Mouse (Mus musculus) limb, embryonic 13.5 days (tissue): Measurements from ENCODE around the gene Gnat3. TPM values are rescaled to one million over a fixed set of nuclear protein-coding genes. Genes with fewer than 3 reads are reported as not detected.

Source experiments
- ATAC-seq: fragments of 200-750 bp; cut with Nextera tagmentation; 2 replicates; pipeline ENCODE4 v1.8.0; 2017; ENCODE audit warnings: low read depth, moderate number of reproducible peaks, moderate TSS enrichment; ENCODE audit not compliant: low FRiP score
- H3K27ac ChIP-seq: fragments of 300-500 bp; sonication (generic); 2 replicates; pipeline ENCODE4 v1.5.1; 2015; ENCODE audit warnings: inconsistent platforms, mild to moderate bottlenecking, moderate library complexity
- H3K27me3 ChIP-seq: fragments of 300-500 bp; sonication (generic); 2 replicates; pipeline ENCODE4 v1.6.1; 2015; ENCODE audit warnings: mild to moderate bottlenecking, inconsistent platforms
- H3K36me3 ChIP-seq: fragments of 300-500 bp; sonication (generic); 2 replicates; pipeline ENCODE4 v1.6.1; 2015; ENCODE audit warnings: inconsistent platforms, mild to moderate bottlenecking, moderate library complexity
- H3K4me1 ChIP-seq: fragments of 300-500 bp; sonication (generic); 2 replicates; pipeline ENCODE4 v1.6.1; 2015; ENCODE audit warnings: inconsistent platforms
- H3K4me2 ChIP-seq: fragments of 300-500 bp; sonication (generic); replicated peaks from 2 replicates; pipeline ENCODE4 v1.6.1; 2015; ENCODE audit warnings: inconsistent platforms, mild to moderate bottlenecking, moderate library complexity
- H3K4me3 ChIP-seq: fragments of 300-500 bp; sonication (generic); 2 replicates; pipeline ENCODE4 v1.5.1; 2015; ENCODE audit warnings: moderate library complexity, mild to moderate bottlenecking, inconsistent platforms
- H3K9ac ChIP-seq: fragments of 300-500 bp; sonication (generic); 2 replicates; pipeline ENCODE4 v1.6.1; 2015; ENCODE audit warnings: mild to moderate bottlenecking, inconsistent platforms
- H3K9me3 ChIP-seq: fragments of 300-500 bp; sonication (generic); 2 replicates; pipeline ENCODE4 v1.6.1; 2016; ENCODE audit warnings: inconsistent platforms
- WGBS: fragments of 180-500 bp; shearing (Covaris S2); methylation state at CpG from one replicate; pipeline ENCODE4 v1.1.7; 2015; 5-methylcytosine and 5-hydroxymethylcytosine counted together
- polyA plus RNA-seq: library from polyadenylated mRNA; unstranded; fragments of >200 nt; fragmentation: Nextera tagmentation; extraction: Ambion mirVana; gene quantifications from 2 replicates; pipeline ENCODE4 v1.2.1, GENCODE M21; 2015

Gene Gnat3
- polyA plus RNA-seq, 1 experiment from 2014 or later: not detected

- Histone ChIP-seq H3K4me2 (no peak overlapping the region), H3K4me1 (no peaks in the 10 kb centered on the region)
- WGBS: 34% methylated on average over 5 of the region's 5 CpGs
Measured at GRCm38 (mm10) chr5:18010301-18010700, 48.0 kb downstream of the Gnat3 start.

GRCm38 (mm10) chr5:18013196-18013595 lies 50.8 kb downstream of the Gnat3 start:
- Histone ChIP-seq H3K9me3 (no peaks in the 10 kb centered on the region), H3K36me3 (no peaks in the 10 kb centered on the region), H3K4me3 (no peak overlapping the region), H3K27ac (no peak overlapping the region), H3K27me3 (no peaks in the 10 kb centered on the region), H3K4me1 (no peaks in the 10 kb centered on the region), H3K4me2 (no peak overlapping the region), H3K9ac (no peak overlapping the region)
- 77% methylated on average over 2 of the region's 2 CpGs for WGBS
- no peak for ATAC-seq

More at GRCm38 (mm10) chr5:18010301-18010700, 48.0 kb downstream of the Gnat3 start:
- H3K4me3 ChIP-seq: no peak overlapping the region
- H3K9ac ChIP-seq: no peak overlapping the region
- no peaks in the 10 kb centered on the region for H3K9me3 ChIP-seq
- ATAC-seq: no peak
- H3K36me3 ChIP-seq: no peaks in the 10 kb centered on the region
- no peak overlapping the region for H3K27ac ChIP-seq
- H3K27me3 ChIP-seq: no peaks in the 10 kb centered on the region

- 90% methylated on average over 4 of the region's 4 CpGs for WGBS
- no peaks in the 10 kb centered on the region for H3K27me3 ChIP-seq
- ATAC-seq: no peak
- no peak overlapping the region for H3K4me3 ChIP-seq
- no peaks in the 10 kb centered on the region for H3K36me3 ChIP-seq
- no peaks in the 10 kb centered on the region for H3K9me3 ChIP-seq
- H3K4me1 ChIP-seq: no peaks in the 10 kb centered on the region
- H3K4me2 ChIP-seq: no peak overlapping the region
- no peak overlapping the region for H3K9ac ChIP-seq
- no peak overlapping the region for H3K27ac ChIP-seq
Measured at GRCm38 (mm10) chr5:18014209-18014829, 52.0 kb downstream of the Gnat3 start.

- Histone ChIP-seq H3K36me3 (no peaks in the 10 kb centered on the region), H3K4me2 (no peak overlapping the region), H3K27me3 (no peaks in the 10 kb centered on the region), H3K27ac (no peak overlapping the region), H3K4me3 (no peak overlapping the region), H3K4me1 (no peaks in the 10 kb centered on the region), H3K9ac (no peak overlapping the region), H3K9me3 (no peaks in the 10 kb centered on the region)
- no peak for ATAC-seq
Measured at GRCm38 (mm10) chr5:18023347-18023746, 61.0 kb downstream of the Gnat3 start.

- Histone ChIP-seq H3K36me3 (no peaks in the 10 kb centered on the region), H3K9me3 (no peaks in the 10 kb centered on the region), H3K27ac (no peak overlapping the region), H3K4me1 (no peaks in the 10 kb centered on the region), H3K4me2 (no peak overlapping the region), H3K27me3 (no peaks in the 10 kb centered on the region), H3K9ac (no peak overlapping the region), H3K4me3 (no peak overlapping the region)
- ATAC-seq: no peak
- WGBS: 86% methylated on average over 3 of the region's 3 CpGs
Measured at GRCm38 (mm10) chr5:18027531-18027930, 65.2 kb downstream of the Gnat3 start.

GRCm38 (mm10) chr5:18035848-18036638 lies 73.7 kb downstream of the Gnat3 start:
- Histone ChIP-seq H3K9ac (no peak overlapping the region), H3K36me3 (no peaks in the 10 kb centered on the region), H3K27ac (no peak overlapping the region), H3K4me2 (no peak overlapping the region), H3K9me3 (peaks cover 6% of the 10 kb centered on the region; the same call in 1 of the 2 replicates), H3K27me3 (no peaks in the 10 kb centered on the region), H3K4me1 (no peaks in the 10 kb centered on the region), H3K4me3 (no peak overlapping the region)
- no peak for ATAC-seq
- 78% methylated on average over 14 of the region's 14 CpGs for WGBS

GRCm38 (mm10) chr5:18043022-18043421 lies 80.7 kb downstream of the Gnat3 start:
- Histone ChIP-seq H3K27me3 (no peaks in the 10 kb centered on the region), H3K36me3 (no peaks in the 10 kb centered on the region), H3K27ac (no peak overlapping the region), H3K9ac (no peak overlapping the region), H3K4me1 (no peaks in the 10 kb centered on the region), H3K4me2 (no peak overlapping the region), H3K9me3 (no peaks in the 10 kb centered on the region), H3K4me3 (no peak overlapping the region)
- ATAC-seq: no peak; the same call in 1 of the 2 replicates
- WGBS: 4% methylated on average over 2 of the region's 2 CpGs

- Histone ChIP-seq H3K4me1 (no peaks in the 10 kb centered on the region), H3K4me3 (no peak overlapping the region), H3K27me3 (no peaks in the 10 kb centered on the region), H3K27ac (no peak overlapping the region), H3K36me3 (no peaks in the 10 kb centered on the region), H3K9ac (no peak overlapping the region), H3K4me2 (no peak overlapping the region), H3K9me3 (no peaks in the 10 kb centered on the region)
- no peak for ATAC-seq
- 94% methylated on average over 1 of the region's 1 CpGs for WGBS
Measured at GRCm38 (mm10) chr5:18048841-18049240, 86.5 kb downstream of the Gnat3 start.

GRCm38 (mm10) chr5:18055323-18055722 lies 93.0 kb downstream of the Gnat3 start:
- 78% methylated on average over 2 of the region's 2 CpGs for WGBS
- Histone ChIP-seq H3K4me3 (no peak overlapping the region), H3K36me3 (no peaks in the 10 kb centered on the region), H3K4me1 (no peaks in the 10 kb centered on the region), H3K27ac (no peak overlapping the region), H3K4me2 (no peak overlapping the region), H3K9ac (no peak overlapping the region), H3K27me3 (no peaks in the 10 kb centered on the region), H3K9me3 (no peaks in the 10 kb centered on the region)
- ATAC-seq: no peak

Other genes with a start within 250 kb of the Gnat3 start
- 9.8 and 11.4 TPM in 2 replicates for gene Cd36, start 73.7 kb upstream of the Gnat3 start, polyA plus RNA-seq